Mouse (Mus musculus) gastrocnemius, postnatal 36 days (tissue): ENCODE measurements around the gene Ifna14. TPM values are rescaled to one million over a fixed set of nuclear protein-coding genes. Genes with fewer than 3 reads are reported as not detected.

Source experiments
- total RNA-seq, 2 experiments: library from RNA; stranded (reverse); gene quantifications; 2 replicates each; pipeline ENCODE4 v1.2.3; 2021

Ifna14 gene
- total RNA-seq, 2 experiments from 2014 or later = not detected

Other genes starting within 250 kb of the Ifna14 start
- gene Hacd4, start 132.9 kb downstream of the Ifna14 start, total RNA-seq = 1 to 10 TPM; 1.0 to 1.2 TPM
- gene Ifnb1, start 49.0 kb downstream of the Ifna14 start, total RNA-seq = not detected
- not detected for gene Ifna15, start 13.6 kb downstream of the Ifna14 start, total RNA-seq
- not detected for gene Ifna9, start 20.6 kb upstream of the Ifna14 start, total RNA-seq
- not detected for gene Ifna12, start 31.6 kb upstream of the Ifna14 start, total RNA-seq
- not detected for gene C87499, start 62.6 kb upstream of the Ifna14 start, total RNA-seq
- not detected for gene Ifna13, start 72.7 kb upstream of the Ifna14 start, total RNA-seq
- gene Ifna16, start 105.1 kb upstream of the Ifna14 start, total RNA-seq = not detected
- not detected for gene Ifna2, start 112.1 kb upstream of the Ifna14 start, total RNA-seq
- not detected for gene Ifnab, start 119.6 kb upstream of the Ifna14 start, total RNA-seq
- gene Gm26566, start 150.0 kb upstream of the Ifna14 start, total RNA-seq = under 1 TPM in 1 of 2 experiments, not detected in 1; 0.42 TPM
- 10 to 100 TPM; 43.9 to 50.4 TPM for gene Klhl9, start 150.7 kb upstream of the Ifna14 start, total RNA-seq
- not detected for gene Gm13271, start 183.1 kb upstream of the Ifna14 start, total RNA-seq
- gene Gm13283, start 188.3 kb upstream of the Ifna14 start, total RNA-seq = not detected
- not detected for gene Gm13290, start 202.0 kb upstream of the Ifna14 start, total RNA-seq
- not detected for gene Gm13289, start 205.1 kb upstream of the Ifna14 start, total RNA-seq
- gene Gm13272, start 208.1 kb upstream of the Ifna14 start, total RNA-seq = not detected
- gene Ifnz, start 210.3 kb upstream of the Ifna14 start, total RNA-seq = not detected
- gene Gm13276, start 213.9 kb upstream of the Ifna14 start, total RNA-seq = not detected
- not detected for gene Gm13277, start 216.8 kb upstream of the Ifna14 start, total RNA-seq
- not detected for gene Gm13278, start 219.8 kb upstream of the Ifna14 start, total RNA-seq
- gene Gm13275, start 222.7 kb upstream of the Ifna14 start, total RNA-seq = not detected
- not detected for gene Gm13279, start 225.6 kb upstream of the Ifna14 start, total RNA-seq
- not detected for gene Gm13285, start 227.9 kb upstream of the Ifna14 start, total RNA-seq
- not detected for gene Gm13287, start 231.5 kb upstream of the Ifna14 start, total RNA-seq
- not detected for gene Gm13288, start 233.7 kb upstream of the Ifna14 start, total RNA-seq
- gene Ifna7, start 244.4 kb upstream of the Ifna14 start, total RNA-seq = not detected
- gene Ifna11, start 248.2 kb upstream of the Ifna14 start, total RNA-seq = not detected